Mouse (Mus musculus) naive thymus-derived CD4-positive, alpha-beta T cell, adult 2 months (primary cell): Measurements from ENCODE around the gene Cdkl1.
A peak's percentile ranks its signal among the peaks of the same experiment; 100 is the strongest.

Experiments
- DNase-seq: peaks from one replicate; pipeline ENCODE4 v3.0.0-alpha.2; 2011; ENCODE audit warnings: low read depth

Gene Cdkl1

GRCm38 (mm10) chr12:69751864-69752341, 39.2 kb downstream of the Cdkl1 start:
- DNase-seq, result no peak

- DNase-seq, result no peak
Measured at GRCm38 (mm10) chr12:69744138-69744537, 46.9 kb downstream of the Cdkl1 start.

GRCm38 (mm10) chr12:69741965-69742364, 49.1 kb downstream of the Cdkl1 start:
- DNase-seq, result no peak

GRCm38 (mm10) chr12:69733923-69734322, 57.1 kb downstream of the Cdkl1 start:
- no peak for DNase-seq

- DNase-seq, result peak; percentile 72
Measured at GRCm38 (mm10) chr12:69733518-69733917, 57.5 kb downstream of the Cdkl1 start.

- no peak for DNase-seq
Measured at GRCm38 (mm10) chr12:69732221-69732620, 58.8 kb downstream of the Cdkl1 start.

GRCm38 (mm10) chr12:69730306-69730705, 60.8 kb downstream of the Cdkl1 start:
- no peak for DNase-seq

- no peak for DNase-seq
Measured at GRCm38 (mm10) chr12:69729246-69729645, 61.8 kb downstream of the Cdkl1 start.

- DNase-seq, result peak; percentile 93
Measured at GRCm38 (mm10) chr12:69724711-69725460, 66.2 kb downstream of the Cdkl1 start, which contains the start of the genes L2hgdh and Atp5s. Gene L2hgdh, minus strand, starts transcription at chr12:69724873. Gene Atp5s, plus strand, starts transcription at chr12:69724950.

GRCm38 (mm10) chr12:69724018-69724710, 66.9 kb downstream of the Cdkl1 start:
- no peak for DNase-seq

- DNase-seq, result no peak
Measured at GRCm38 (mm10) chr12:69723376-69723775, 67.7 kb downstream of the Cdkl1 start.

- DNase-seq, result no peak
Measured at GRCm38 (mm10) chr12:69722857-69723256, 68.2 kb downstream of the Cdkl1 start.

- DNase-seq, result no peak
Measured at GRCm38 (mm10) chr12:69713628-69714027, 77.4 kb downstream of the Cdkl1 start.

- DNase-seq, result no peak
Measured at GRCm38 (mm10) chr12:69704799-69705458, 86.1 kb downstream of the Cdkl1 start.

- no peak for DNase-seq
Measured at GRCm38 (mm10) chr12:69698352-69698751, 92.7 kb downstream of the Cdkl1 start.
